Mouse (Mus musculus) cerebellum, postnatal 10 days (tissue): ENCODE results near the gene Mrpl45.
"Not testable (repeated sequence)": the region's sequence is repeated elsewhere in the genome, so short reads cannot be mapped to it uniquely, and the experiment has no call there.

Experiments
- DNase-seq, 2 experiments: peaks; one replicate each; pipeline ENCODE4 v3.0.0; 2021; ENCODE audit warnings: mixed read lengths in 2 of 2

The Mrpl45 gene

GRCm38 (mm10) chr11:97299939-97300338 lies 15.6 kb upstream of the Mrpl45 start:
- DNase-seq = no peak

GRCm38 (mm10) chr11:97301406-97301805 lies 14.1 kb upstream of the Mrpl45 start:
- DNase-seq = peak; percentile 65 to 67

DNA sequence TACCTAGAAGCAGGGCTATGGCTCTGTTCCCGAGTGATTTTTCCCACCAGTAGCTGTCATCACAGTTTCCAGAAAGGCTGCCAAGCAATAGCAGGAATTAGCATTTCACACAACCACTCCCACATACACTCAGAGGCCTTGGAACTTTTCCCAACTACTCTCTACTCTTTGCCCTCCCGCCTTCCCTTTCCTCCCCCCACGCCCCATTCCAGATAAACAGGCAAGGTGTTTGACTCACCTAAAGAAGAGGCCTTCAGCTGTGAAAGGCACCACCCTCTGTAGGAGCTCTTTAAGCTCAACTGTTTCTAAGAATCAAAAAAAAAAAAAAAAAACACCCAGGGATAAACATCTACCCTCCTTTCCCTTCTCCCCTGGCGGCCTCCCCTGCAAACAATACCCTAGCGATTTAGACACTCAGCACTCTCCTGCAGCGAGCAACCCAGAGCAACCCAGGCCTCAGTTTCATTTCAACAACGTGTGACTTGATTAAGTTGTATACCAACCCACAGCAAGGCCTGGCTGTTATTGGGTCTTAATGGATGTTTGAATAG lies 13.2 kb upstream of the Mrpl45 start:
- peak; percentile 50 to 59 for DNase-seq

- no peak for DNase-seq
These were observed 10.9 kb upstream of the Mrpl45 start for GRCm38 (mm10) chr11:97304631-97305030.

DNA sequence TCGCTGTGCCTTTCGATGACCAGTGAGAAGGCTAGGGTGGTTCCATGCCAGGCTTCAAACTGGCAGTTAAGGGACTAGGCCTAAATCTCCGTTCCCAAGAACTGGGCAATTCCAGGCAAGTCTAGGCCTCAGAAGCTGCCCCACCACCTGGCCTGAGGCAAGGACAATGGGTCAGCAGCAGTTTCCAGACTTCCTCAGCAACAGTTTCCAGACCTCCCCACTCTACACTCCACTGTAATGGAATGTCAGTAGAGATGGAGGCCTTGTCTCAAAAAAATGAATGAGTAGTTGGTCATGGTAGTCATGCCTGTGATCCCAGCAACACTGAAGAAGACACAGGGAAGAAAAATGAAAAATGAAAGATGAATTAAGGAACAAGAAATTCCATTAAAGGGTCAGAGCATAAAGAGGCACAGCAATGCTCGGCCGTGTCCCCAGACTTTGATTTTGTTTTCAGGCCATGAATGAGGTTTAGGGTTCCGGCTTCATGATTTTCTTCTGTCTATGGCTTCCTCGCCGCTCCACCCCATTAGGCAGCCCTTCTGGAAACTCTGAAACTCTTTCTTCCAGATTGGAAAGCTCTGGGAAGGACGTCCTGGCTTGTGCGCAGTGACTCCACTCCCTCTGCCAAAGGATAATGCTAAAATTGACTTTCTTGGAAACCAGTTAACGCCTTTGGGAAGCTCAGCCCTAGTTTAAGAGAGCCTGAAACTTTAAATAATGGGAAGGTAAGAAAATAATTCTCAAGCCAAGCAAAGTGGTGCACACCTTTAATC lies 8.0 kb upstream of the Mrpl45 start:
- DNase-seq = no peak

- no peak for DNase-seq
These were observed 6.6 kb upstream of the Mrpl45 start for GRCm38 (mm10) chr11:97308806-97309450.

DNA sequence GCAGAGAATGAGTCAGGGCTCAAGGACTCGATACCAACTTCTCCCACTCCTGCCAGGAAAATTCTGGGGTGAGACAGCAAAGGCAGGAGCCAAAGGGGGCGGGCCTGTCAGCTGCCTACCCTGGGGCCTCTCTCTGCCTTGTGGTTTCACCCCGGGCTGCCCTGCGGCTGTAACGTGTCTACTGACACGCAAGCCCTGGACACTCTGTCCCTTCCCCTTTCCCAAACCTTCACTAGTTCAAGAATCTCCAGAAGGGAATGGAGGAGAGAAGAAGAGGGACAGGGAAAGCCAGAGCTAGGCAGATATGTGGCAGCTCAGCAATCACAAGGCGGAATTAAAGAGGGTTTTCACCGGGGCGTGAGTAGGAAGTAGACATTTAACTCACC lies 6.1 kb upstream of the Mrpl45 start:
- peak; percentile 45 to 65 for DNase-seq

DNA sequence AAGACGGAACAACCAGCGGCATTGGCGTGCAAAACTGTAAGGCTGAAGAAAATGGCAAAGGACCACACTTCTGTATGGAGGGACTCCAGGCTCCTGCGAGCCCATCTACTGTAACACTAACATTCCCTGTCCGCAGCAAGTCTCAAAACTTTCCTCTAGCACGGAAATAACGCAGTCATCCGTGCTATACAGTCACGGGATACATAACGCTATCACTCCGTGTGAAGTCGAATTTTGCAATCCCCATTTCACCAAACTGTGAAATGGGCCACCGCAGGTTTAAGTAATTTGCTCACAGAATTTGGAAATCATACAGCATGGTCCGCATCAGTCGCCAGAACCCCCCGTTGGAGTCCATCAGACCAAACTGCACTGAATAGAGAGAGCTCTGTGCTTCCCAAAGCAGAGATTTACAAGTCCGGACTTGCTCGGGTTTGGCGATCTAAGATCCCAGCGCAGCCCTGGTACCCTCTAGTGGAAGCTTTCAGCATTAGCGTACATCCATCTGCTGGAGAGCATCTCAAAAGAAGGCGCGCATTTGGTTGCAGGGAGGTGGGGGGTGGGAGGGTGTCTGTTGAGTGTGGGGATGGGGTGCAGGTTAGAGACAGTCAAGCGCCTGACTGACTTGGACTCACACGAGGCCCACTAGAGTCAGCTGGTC lies 5.5 kb upstream of the Mrpl45 start:
- peak; percentile 86 to 87 for DNase-seq

DNA sequence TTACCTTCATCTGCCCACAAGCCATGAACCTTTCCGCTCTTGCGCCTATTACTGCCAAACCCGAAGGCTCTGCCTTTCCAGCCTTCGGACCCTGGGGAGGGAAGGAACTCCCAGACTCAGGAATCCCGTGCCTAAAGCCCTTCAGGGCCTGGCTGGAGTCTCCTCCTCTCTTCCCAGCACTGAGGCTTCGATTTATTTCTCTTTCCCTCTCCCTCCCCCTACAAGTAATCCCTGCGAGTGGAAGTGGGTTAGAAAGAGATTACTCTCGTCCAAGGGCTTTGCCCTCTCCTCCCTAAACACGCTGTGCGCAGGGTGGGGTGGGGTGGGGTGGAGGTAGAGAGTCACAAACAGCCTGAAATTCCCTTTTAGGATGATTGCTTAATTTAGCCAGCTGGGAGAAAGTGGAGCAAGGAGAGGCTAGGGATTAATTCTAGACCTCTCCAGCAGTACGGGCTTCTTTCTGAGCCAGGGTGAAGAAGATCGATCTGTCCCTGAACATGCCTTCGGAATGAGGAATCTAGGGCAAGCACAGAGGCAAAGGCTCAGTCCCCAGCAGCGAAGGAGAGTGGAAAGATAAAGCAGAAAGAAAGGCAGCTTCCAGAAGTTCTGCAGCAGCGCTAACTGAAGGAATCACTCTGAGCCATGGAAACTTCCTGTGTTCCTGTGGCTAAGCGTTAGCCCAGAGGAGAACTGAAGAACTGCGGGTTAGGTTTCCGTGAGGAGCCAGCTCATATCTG lies 4.5 kb upstream of the Mrpl45 start:
- DNase-seq = peak in 1 of 2 experiments; percentile 23

GRCm38 (mm10) chr11:97312871-97313270 lies 2.6 kb upstream of the Mrpl45 start:
- not testable (repeated sequence) for DNase-seq

DNA sequence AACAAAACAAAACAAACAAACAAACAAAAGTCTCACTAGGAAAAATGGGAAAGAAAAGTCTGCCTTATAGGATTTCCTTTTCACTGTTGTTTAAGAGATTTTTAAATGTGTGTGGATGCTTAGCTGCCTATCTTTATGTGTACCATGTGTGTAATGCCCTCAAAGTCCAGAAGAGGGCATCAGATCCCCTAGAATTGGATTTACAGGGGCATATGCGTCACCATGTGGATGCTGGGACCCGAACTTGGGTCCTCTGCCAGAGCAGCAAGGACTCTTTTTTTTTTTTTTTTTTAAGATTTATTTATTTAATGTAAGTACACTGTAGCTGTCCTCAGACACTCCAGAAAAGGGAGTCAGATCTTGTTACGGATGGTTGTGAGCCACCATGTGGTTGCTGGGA lies 1.4 kb upstream of the Mrpl45 start:
- peak; percentile 50 to 69 for DNase-seq

GRCm38 (mm10) chr11:97314751-97315503 lies 589 bp upstream of the Mrpl45 start:
- no peak for DNase-seq

- no peak for DNase-seq
These were observed 5.7 kb downstream of the Mrpl45 start for GRCm38 (mm10) chr11:97321197-97321596.

- not testable (repeated sequence) for DNase-seq
These were observed 6.5 kb downstream of the Mrpl45 start for GRCm38 (mm10) chr11:97321894-97322600.

GRCm38 (mm10) chr11:97325224-97325623 lies 9.7 kb downstream of the Mrpl45 start:
- no peak for DNase-seq

GRCm38 (mm10) chr11:97328148-97328547 lies 12.6 kb downstream of the Mrpl45 start:
- peak; percentile 79 to 85 for DNase-seq

- no peak for DNase-seq
These were observed 14.8 kb downstream of the Mrpl45 start for GRCm38 (mm10) chr11:97330315-97330714.

- DNase-seq = no peak
These were observed 16.0 kb downstream of the Mrpl45 start for GRCm38 (mm10) chr11:97331231-97332190.

DNA sequence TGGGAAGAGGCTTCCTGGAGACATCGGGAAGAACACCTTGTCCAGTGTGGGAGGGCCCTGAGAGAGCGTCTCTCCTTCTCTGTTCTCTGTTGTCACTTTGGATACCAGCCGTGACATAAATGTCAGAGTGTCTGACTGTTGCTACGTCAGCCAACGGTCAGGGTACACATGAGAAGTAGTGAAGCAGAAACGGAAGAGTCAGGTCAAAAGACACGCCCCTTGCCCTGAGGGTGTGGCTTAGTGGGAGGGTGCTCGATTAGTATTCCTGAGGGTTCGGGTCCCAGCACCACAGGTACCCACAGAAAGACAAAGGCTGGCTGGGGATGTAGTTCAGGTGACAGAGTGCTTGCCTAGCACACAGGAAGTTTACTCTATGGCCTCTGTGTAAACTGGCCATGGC lies 17.5 kb downstream of the Mrpl45 start:
- no peak for DNase-seq

GRCm38 (mm10) chr11:97333896-97334295 lies 18.4 kb downstream of the Mrpl45 start:
- DNase-seq = no peak
